Mouse (Mus musculus) cerebellum, adult 2 months (tissue): ENCODE data around the gene Tmem185b.

ENCODE experiments used
- CTCF ChIP-seq: fragments of 200-500 bp; IDR thresholded peaks from 2 replicates; pipeline ENCODE4 v1.5.1; 2011; ENCODE audit warnings: low read depth, mild to moderate bottlenecking, control low read depth, low read length, moderate library complexity, borderline replicate concordance; ENCODE audit not compliant: insufficient read depth
- POLR2A ChIP-seq: fragments of 200-500 bp; IDR thresholded peaks from 2 replicates; pipeline ENCODE4 v1.6.1; 2011; ENCODE audit warnings: low read length, control low read depth, borderline replicate concordance; ENCODE audit not compliant: insufficient read depth

- TF ChIP-seq POLR2A (no peak), CTCF (no peak)
These were observed 45.3 kb upstream of the Tmem185b start for GRCm38 (mm10) chr1:119480678-119481077.
